Mouse (Mus musculus): ENCODE data around the gene Gsta3.
"Not testable (repeated sequence)": the region's sequence is repeated elsewhere in the genome, so short reads cannot be mapped to it uniquely, and the experiment has no call there.

Gene Gsta3

DNA sequence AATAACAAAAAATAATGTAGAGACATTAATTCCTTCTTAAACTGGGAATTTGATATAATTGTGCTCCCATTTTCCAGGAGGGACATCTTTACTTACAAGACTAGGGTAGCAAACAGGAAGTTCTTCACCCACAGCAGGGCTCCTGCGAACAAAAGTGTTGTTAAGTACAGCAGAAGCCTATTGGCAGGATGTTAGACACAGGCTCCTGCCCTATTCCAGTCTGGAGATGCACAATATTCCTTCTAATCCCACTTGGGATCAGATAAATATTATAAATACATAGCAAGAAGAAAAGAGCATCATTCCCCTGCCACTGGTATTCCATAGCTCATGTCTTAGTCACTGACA lies 12.9 kb downstream of the Gsta3 start:
- no peak for DNase-seq (ENCODE audit: low read depth, low spot score)

DNA sequence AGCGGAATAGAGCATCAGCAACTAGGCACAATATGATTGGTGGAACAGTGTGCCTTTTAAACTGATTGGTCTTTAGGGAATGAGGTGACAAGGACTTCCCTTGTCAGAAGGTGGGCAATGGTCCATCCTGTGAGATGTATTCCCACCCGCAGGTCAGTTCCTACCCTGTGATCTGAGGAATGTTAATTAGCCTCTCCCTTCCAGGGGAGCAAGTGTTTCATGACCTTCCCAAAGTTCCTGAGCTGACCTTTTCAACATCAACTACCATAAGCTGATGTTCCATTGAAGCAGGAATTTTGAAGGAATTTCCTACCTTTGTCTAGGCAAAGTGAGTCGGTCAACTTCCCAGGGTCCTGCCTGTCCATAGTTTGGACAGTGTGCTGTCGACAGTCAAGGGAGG lies 13.5 kb downstream of the Gsta3 start:
- DNase-seq (ENCODE audit: low read depth, low spot score) = no peak

DNA sequence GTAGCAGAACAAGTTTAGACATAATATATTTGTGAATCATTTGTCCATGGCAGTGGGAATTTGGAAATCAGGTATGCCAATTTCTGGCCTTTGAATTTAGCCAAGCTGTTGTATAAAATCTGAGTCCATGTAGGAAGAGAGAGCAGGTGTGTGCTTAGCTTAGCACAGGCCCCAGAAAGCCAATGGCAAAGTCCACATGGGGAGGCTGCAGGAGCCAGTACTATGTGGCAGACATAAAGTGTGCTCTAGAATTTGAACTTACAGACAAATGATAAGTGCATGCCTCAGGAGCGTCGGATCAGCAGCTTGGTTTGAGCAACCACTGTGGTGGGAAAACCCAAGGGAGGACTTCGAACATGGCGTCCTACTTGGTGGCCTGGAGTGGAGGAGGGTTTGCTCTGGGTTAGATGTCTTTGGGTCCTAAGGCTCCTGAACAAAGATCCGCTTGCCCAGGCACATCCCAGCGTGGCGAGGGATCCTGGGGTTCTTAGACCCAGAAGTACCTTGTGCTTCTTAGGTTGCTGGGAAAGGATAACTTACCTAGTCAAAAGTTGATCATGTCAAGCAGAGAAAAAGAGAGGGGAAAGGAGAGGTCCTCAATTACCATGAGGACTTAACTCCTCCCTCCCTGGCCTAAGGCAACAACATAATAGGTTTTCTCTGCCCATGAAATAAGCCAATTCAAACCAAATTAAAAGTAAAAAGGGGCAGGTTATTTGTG lies 15.4 kb downstream of the Gsta3 start:
- no peak for DNase-seq (ENCODE audit: low read depth, low spot score)

DNA sequence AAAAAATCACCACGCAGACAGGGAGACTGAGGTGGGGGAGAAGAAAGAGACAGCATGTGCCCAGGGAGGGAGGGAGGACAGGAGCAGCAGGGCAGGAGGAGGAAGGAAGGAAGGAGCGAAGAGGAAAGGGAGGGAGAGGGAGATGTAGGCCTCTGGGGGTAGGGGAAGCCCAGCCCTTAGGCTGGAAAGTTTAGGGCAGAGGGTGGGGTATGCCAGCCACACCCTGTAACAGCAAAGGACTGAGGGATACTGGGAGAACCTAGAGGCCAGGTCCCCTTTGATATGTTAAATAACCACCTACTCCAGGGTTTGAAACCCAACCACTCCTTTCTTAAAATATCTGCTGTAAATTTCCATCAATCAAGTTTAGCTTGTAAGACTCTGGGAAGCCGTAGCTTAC lies 16.0 kb downstream of the Gsta3 start:
- no peak for DNase-seq (ENCODE audit: low read depth, low spot score)

DNA sequence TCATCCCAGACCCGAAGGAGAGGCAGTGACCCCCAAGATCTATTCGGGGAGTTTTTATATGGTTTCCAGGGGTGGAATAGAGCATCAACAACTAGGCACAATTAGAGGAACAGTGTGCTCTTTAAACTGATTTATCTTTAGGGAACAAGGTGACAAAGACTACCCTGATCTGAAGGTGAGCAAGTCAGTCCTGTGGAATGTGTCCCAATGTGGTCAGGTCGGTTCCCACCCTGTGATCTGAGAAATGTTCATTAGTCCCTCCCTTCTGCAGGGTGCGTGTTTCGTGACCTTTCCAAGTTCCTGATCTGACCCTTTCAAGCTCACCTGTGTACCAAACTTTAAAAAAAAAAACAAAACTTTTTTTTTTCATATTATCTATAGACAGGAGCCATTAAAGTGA lies 16.5 kb downstream of the Gsta3 start:
- no peak for DNase-seq (ENCODE audit: low read depth, low spot score)

DNA sequence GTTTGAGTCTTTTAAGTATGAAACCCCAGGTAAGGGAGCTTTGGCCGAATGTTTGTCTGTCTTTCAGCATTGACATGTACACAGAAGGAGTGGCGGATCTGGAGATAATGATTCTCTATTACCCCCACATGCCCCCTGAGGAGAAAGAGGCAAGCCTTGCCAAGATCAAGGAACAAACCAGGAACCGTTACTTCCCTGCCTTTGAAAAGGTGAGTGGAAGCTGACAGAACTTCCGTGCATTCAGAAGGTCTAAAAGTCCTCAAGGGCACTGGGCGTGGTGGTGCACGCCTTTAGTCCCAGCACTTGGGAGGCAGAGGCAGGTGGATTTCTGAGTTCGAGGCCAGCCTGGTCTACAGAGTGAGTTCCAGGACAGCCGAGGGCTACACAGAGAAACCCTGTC lies 19.6 kb downstream of the Gsta3 start:
- DNase-seq (ENCODE audit: low read depth, low spot score) = not testable (repeated sequence)

DNA sequence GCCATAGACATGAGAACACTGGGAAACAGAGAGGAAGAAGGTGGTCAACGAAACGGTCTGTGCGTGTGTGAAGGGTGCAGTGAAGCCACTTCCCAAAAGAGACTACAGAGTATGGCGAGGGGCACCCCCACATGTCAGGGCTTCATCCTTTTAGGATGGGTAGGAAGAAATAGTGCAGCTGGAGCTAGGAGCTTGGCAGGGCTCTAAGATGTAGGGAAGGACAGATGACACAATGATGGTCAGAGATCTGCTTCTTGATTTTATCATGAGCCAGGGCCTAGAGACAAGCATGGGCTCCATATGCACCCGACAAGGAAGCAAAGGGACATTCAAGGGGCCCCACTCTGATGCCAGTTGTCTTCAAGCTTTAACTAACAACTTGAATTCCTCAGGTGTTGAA lies 22.0 kb downstream of the Gsta3 start:
- DNase-seq (ENCODE audit: low read depth, low spot score) = no peak

DNA sequence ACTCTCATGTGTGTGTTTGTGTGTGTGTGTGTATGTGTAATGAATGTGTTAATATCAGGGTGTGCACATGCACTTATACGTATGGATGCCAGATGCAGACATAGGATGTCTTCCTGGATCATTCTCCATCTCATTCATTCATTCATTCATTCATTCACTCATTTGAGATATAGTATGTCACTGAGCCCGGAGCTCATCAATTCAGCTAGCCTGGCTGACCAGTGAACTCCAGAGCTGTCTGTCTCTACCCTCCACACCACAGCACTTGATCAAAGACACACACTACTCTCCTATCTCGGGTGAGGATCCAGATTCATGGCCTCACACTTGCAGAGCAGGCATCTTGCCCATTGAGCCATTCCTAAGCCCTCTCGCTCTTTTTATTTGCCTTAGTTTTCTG lies 23.6 kb downstream of the Gsta3 start:
- DNase-seq (ENCODE audit: low read depth, low spot score) = no peak

DNA sequence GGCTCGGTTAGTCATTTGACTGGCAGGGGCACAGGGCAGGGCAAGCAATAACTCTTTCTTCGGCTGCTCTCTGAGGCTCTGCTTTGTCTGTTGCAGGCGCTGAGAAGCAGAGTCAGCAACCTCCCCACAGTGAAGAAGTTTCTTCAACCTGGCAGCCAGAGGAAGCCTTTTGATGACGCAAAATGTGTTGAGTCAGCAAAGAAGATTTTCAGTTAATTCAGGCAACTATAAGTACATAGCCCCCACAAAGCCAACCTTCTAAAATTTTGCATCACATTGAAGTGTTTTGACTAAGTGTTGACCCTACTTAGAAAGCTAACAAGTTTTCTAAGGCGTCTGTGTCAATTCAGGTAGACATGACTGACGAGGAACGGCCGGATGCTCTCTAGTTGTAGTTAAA lies 24.4 kb downstream of the Gsta3 start:
- DNase-seq (ENCODE audit: low read depth, low spot score) = no peak

DNA sequence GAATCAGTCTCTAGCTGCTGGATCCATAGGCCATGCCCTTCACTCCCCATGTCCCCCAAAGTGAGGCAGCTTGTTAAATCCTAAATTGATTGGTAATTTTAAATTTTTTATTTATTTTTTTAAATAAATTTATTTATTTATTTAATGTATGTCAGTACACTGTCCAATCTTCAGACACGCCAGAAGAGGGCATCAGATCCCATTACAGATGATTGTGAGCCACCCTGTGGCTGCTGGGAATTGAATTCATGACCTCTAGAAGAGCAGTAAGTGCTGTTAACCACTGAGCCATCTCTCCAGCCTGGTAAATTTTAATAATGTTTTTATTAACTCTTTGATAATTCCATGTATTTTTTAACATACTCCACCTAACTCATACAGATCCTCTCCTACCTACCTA lies 26.4 kb downstream of the Gsta3 start:
- no peak for DNase-seq (ENCODE audit: low read depth, low spot score)

DNA sequence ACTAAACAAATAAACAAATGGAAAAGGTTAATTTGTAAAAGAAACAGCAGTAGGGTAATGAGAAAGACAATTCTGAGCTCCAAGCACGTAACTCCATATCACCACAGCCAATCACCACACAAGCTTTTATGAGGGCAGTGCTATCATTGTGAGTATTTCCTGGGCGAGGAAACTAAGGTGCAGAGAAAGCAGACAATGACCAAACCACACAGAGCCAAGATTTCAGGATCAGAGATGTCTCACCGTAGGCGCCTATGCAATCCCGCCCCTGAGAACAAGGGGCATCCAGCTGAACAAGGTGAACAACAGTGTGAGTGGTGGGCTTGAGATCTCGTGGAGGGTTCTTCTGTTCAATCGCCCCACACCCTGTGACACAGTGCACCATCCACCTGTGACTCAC lies 27.1 kb downstream of the Gsta3 start:
- DNase-seq (ENCODE audit: low read depth, low spot score) = not testable (repeated sequence)

DNA sequence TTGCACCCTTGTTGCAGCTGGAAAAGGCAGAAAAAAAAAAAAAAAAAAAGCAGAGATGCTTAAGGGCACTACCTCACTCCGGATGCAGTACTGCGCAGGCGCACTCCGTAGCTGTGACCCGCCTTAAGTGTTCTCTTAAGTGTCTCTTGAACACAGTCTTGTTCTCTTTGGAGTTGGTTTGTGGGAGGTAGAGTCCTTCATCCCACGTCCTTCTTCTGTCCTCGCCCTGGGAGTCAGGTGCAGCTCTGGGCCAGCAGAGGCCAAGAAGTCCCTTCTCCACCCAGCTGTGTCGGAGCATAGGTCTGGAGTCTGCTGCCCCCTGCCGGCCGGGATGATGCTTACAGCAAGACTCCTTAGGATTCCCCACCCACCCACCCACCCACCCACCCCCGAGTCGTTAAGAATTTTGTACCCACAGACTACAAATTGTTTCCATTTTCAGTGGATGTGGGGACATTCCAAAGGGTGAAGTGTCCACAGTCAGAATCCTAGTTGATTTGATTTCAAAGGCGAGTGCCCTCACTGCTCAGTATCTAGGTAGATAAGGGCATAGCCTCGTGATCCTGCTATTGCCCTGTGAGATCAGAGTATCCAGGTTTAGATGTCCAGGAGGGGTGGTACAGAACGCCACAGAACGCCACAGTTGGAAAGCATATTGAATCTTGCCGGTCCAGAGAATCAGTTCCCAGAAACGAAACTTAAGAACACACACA lies 31.1 kb downstream of the Gsta3 start:
- DNase-seq (ENCODE audit: low read depth, low spot score) = peak; percentile 18

DNA sequence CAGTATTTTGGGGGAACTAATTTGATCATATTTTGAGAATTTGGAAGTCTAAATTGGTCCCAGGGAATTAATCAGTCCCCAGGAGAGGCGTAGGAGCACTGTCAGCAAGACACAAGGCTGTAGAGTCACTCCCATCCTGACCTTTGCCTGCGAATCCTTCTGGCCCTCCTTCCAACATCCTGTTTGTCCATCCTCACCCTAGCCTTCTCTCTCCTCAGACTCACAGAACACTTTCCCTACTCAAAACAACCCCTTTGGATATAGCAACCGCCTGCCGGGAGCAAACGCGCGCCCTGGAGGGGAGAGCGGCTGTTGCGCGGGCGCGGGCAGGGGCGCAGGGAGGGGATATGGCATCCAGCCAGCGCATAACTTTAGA lies 31.7 kb downstream of the Gsta3 start:
- no peak for DNase-seq (ENCODE audit: low read depth, low spot score)

DNA sequence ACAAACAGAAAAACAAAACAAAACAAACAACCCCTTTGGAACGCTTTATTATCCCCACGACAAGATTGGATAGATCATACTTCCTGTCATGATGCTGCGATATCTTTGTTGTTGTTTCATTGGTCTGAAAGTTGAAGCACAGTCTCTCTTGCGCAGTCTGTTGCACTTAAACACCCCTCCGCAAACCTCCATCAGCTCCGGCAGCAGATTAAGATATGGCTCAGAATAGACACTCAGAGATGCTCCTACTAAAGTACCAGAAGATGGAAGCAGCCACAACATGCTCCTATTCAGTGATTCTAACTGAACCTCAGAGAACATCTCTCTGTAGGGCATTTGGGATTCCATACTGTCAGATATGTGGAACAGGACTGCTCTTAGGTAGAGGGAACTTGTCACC lies 32.7 kb downstream of the Gsta3 start:
- DNase-seq (ENCODE audit: low read depth, low spot score) = no peak

DNA sequence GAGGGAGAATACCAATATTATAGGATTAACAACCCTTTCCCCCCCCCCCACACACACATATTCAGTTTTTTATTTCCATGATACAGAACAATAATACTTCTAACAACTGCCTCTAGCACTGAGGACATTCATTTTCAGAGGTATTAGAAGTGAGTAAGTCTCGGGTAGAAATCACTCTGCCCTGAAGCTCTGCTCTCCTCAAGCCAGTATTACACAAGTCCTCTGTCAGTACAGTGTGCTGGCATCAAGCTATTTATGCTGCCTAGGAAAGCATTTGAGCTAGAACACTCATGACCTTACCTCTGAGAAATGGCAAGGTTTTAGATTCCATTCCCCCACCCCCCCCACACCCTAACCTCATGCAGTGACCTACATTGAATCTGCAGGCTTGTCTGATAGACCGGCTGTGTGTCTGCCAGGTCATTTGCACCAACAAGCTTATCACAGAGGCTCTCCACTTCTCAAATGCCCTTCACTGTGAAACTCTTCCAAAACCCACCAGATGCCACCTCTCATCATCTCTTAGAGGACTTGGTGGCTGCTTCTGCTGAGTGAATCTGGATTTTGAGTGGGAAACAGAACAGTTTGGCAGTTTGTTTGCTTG lies 34.1 kb downstream of the Gsta3 start:
- DNase-seq (ENCODE audit: low read depth, low spot score) = no peak

DNA sequence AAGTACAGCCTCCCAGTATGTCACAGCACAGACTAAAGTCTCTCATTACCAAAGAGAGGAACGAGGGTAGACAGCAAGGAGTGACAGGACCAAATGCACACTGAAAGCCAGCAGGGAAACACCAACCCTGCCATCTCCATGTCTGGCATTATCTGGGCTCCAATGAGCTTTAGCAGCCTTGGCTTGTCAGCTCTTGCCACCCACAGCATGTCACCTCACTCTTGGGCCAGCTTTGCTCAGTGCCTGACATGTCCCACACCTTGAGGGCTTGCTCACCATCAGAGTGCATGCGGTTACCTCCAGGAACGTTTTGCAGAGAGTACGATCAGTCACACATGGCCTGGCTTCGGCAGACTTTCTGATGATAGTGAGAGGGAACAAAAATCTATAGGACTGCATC lies 35.0 kb downstream of the Gsta3 start:
- not testable (repeated sequence) for DNase-seq (ENCODE audit: low read depth, low spot score)

DNA sequence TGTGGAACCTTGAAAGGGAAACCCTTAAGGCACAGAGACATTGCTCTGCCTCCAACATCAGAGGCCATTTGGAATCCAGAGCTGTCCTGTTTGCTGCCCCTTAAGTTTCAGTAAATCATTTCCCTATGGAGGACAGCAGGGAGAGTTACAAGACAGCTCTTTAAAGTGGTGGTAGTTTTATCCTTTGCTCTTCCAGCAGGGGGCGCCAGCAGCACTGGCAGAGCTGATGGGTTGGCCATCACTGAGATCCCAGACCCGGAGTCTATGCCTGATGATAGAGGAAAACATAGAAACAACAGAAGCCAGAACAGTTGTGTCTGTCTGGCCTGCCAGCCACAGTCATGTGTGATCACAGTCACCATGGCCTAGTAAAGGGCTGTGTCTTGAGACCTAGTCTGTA lies 35.8 kb downstream of the Gsta3 start:
- DNase-seq (ENCODE audit: low read depth, low spot score) = not testable (repeated sequence)

DNA sequence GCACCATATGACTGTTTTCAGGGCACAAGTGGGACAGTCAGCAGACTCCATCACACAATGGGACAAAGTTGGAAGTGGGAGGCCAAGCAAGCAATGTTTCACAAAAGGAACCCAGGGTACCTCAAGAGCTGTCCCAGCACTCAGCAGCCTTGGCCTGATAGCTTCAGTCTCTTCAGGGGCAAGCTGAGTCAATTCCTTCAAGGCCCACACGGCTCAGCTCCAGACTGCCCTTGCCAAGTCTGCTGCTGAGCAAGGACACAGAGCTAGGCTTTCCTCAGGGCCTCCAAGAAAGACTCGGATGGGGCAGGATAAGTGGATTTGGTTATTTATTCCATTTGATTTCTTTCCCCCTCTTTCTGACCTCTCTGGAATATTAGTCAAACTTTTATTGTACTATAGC lies 39.9 kb downstream of the Gsta3 start:
- no peak for DNase-seq (ENCODE audit: low read depth, low spot score)

DNA sequence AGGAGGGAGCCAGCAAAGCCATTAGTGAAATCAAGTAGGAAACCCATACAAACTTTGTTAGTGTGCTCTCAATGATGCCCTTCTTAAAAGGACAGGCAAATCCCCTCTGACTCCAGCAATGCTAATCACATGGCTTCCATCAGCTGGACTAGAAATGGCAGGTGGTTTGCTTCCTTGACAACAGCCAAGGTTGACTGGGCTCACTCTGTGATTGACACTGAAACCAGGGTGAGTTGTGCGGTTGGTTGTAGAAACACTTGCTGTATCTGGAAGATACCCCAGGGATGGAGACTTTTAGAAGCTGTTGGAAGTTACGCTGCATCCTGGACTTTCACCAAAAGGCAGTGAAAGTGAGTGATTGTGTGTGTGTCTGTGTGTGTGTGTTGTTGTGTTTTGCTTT lies 44.3 kb downstream of the Gsta3 start:
- DNase-seq (ENCODE audit: low read depth, low spot score) = not testable (repeated sequence)

DNA sequence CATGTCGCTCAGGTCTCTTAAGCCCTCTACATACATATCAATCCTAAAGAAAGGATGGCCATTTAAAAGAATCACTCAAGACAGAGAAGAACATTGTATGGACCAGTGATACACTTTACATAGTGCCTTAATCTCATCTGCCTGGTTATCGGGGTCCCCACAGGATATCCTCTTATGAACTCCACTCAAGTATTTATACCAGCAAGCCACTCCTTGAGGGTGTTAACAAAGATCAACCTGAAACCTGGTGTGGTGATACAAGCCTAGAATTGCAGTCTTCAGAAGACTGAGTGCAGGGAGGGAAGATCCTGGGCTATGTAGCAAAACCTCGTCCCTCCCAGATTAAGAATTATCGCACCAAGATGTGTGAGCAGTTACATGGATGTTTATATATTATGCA lies 51.0 kb downstream of the Gsta3 start:
- DNase-seq (ENCODE audit: low read depth, low spot score) = no peak

DNA sequence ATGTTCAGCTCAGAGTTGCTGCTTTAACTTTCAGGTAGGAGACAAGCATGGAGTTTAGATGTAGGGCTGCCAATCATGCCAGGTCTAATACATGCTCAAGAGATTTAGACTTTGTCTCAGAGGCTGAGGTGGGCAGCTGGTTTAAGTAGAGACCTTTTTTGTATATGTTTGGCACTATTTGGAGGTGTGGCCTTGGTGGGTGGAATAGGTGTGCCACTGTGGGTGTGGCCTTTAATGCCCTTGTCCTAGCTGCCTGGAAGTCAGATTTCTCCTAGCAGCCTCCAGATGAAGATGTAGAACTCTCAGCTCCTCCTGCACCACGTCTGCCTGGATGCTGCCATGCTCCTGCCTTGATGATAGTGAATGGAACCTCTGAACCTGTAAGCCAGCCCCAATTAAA lies 52.2 kb downstream of the Gsta3 start:
- DNase-seq (ENCODE audit: low read depth, low spot score) = no peak

DNA sequence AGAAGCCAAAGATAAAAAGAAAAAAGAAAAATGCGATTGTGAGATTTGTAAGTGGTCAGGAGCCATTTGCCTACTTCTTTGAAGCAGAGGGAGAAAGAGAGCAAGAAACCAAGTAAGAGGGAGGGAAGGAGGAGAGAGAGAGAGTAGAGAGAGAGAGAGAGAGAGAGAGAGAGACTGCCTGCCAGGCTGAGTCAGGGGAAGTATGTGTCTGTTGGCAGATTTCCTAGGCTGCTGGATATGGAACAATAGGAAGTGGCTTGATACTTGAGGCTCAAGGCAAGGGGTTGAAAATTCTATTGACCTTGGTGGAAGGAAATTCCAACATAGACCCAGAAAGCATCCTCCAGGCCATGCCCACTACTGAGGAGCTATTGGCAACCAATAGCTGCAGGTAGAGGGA lies 55.8 kb downstream of the Gsta3 start:
- DNase-seq (ENCODE audit: low read depth, low spot score) = no peak

DNA sequence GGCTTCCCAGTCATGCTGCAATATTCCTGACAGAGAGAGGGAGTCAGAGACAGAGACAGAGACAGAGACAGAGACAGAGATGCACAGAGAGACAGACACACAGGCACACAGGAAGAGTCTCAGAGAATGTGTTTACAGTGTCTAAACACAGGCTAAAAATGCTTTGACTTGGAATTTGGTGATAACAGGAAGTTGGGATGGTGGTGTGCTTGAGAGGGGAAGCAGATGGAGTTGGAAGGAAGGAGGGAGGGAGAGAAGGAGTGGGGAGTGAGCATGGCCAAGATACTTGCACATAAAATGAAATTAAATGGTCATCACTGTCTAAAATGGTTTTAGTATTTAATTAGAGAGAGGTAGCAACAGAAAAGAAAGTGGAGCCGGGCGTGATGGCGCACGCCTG lies 57.7 kb downstream of the Gsta3 start:
- DNase-seq (ENCODE audit: low read depth, low spot score) = no peak
